Mouse (Mus musculus) heart, embryonic 12.5 days (tissue): ENCODE results near the gene Kmt5c. TPM values are rescaled to one million over a fixed set of nuclear protein-coding genes. Genes with fewer than 3 reads are reported as not detected.
A peak's percentile ranks its signal among the peaks of the same experiment; 100 is the strongest.
"Not testable (repeated sequence)": the region's sequence is repeated elsewhere in the genome, so short reads cannot be mapped to it uniquely, and the experiment has no call there.

Experiments used
- ATAC-seq: fragments of 200-750 bp; cut with Nextera tagmentation; 2 replicates; pipeline ENCODE4 v1.8.0; 2017; ENCODE audit warnings: moderate TSS enrichment, moderate library complexity; ENCODE audit not compliant: insufficient number of reproducible peaks, low FRiP score
- H3K27ac ChIP-seq: fragments of 300-500 bp; sonication (generic); 2 replicates; pipeline ENCODE4 v1.5.1; 2016; ENCODE audit warnings: mild to moderate bottlenecking, moderate library complexity; ENCODE audit not compliant: poor library complexity, severe bottlenecking
- H3K27me3 ChIP-seq: fragments of 300-500 bp; sonication (generic); replicated peaks from 2 replicates; pipeline ENCODE4 v1.6.1; 2016; ENCODE audit warnings: mild to moderate bottlenecking, moderate library complexity
- H3K36me3 ChIP-seq: fragments of 300-500 bp; sonication (generic); 2 replicates; pipeline ENCODE4 v1.6.1; 2016; ENCODE audit warnings: mild to moderate bottlenecking, moderate library complexity
- H3K4me1 ChIP-seq: fragments of 300-500 bp; sonication (generic); replicated peaks from 2 replicates; pipeline ENCODE4 v1.6.1; 2016; ENCODE audit warnings: mild to moderate bottlenecking
- H3K4me2 ChIP-seq: fragments of 300-500 bp; sonication (generic); 2 replicates; pipeline ENCODE4 v1.6.1; 2016; ENCODE audit warnings: mild to moderate bottlenecking, moderate library complexity
- H3K4me3 ChIP-seq: fragments of 300-500 bp; sonication (generic); 2 replicates; pipeline ENCODE4 v1.5.1; 2016; ENCODE audit warnings: mild to moderate bottlenecking
- H3K9ac ChIP-seq: fragments of 300-500 bp; sonication (generic); 2 replicates; pipeline ENCODE4 v1.6.1; 2016; ENCODE audit warnings: mild to moderate bottlenecking, moderate library complexity
- H3K9me3 ChIP-seq: fragments of 300-500 bp; sonication (generic); replicated peaks from 2 replicates; pipeline ENCODE4 v1.6.1; 2016; ENCODE audit warnings: mild to moderate bottlenecking, moderate library complexity
- WGBS: fragments of 180-500 bp; shearing (Covaris S2); methylation state at CpG from one replicate; pipeline ENCODE4 v1.1.7; 2016; 5-methylcytosine and 5-hydroxymethylcytosine counted together
- polyA plus RNA-seq: library from polyadenylated mRNA; unstranded; fragments of >200 nt; fragmentation: Nextera tagmentation; extraction: Ambion mirVana; gene quantifications from 2 replicates; pipeline ENCODE4 v1.2.1, GENCODE M21; 2016

Gene Kmt5c
- polyA plus RNA-seq, 1 experiment from 2014 or later: 65.0 TPM

- peak within 1 kb of the TSS; percentile 94 for H3K27ac ChIP-seq
- peak; percentile 89 for ATAC-seq
- H3K4me2 ChIP-seq: peak within 1 kb of the TSS; percentile 95
- peak within 1 kb of the TSS; percentile 79 for H3K4me3 ChIP-seq
- peaks cover 38% of the 10 kb centered on the region for H3K36me3 ChIP-seq
- H3K9me3 ChIP-seq: no peaks in the 10 kb centered on the region
- peaks cover 4% of the 10 kb centered on the region; the same call in 1 of the 2 replicates for H3K27me3 ChIP-seq
- peak within 1 kb of the TSS; percentile 98 for H3K9ac ChIP-seq
- 2% methylated on average over 54 of the region's 54 CpGs for WGBS
- peaks cover 17% of the 10 kb centered on the region for H3K4me1 ChIP-seq
Observed at GRCm38 (mm10) chr7:4792278-4793212, 52.6 kb downstream of the Kmt5c start, which contains the start of gene Rpl28. Rpl28 (plus strand) TSS chr7:4792874.

- H3K4me3 ChIP-seq: peak overlapping the region; percentile 79
- peak overlapping the region; percentile 98 for H3K9ac ChIP-seq
- WGBS: under 1% methylated on average over 31 of the region's 31 CpGs
- H3K4me2 ChIP-seq: peak overlapping the region; percentile 95
- not testable (repeated sequence) for H3K27me3 ChIP-seq, H3K9me3 ChIP-seq
- peaks cover 43% of the 10 kb centered on the region for H3K36me3 ChIP-seq
- H3K4me1 ChIP-seq: peaks cover 17% of the 10 kb centered on the region
- peak; percentile 5; the same call in 1 of the 2 replicates for ATAC-seq
- H3K27ac ChIP-seq: peak overlapping the region; percentile 94
Observed at GRCm38 (mm10) chr7:4793248-4793647, 53.3 kb downstream of the Kmt5c start.

GRCm38 (mm10) chr7:4793674-4794073 is 53.8 kb downstream of the Kmt5c start:
- peaks cover 43% of the 10 kb centered on the region for H3K36me3 ChIP-seq
- ATAC-seq: no peak
- peak overlapping the region; percentile 98 for H3K9ac ChIP-seq
- 34% methylated on average over 4 of the region's 4 CpGs for WGBS
- H3K27me3 ChIP-seq: no peaks in the 10 kb centered on the region
- H3K27ac ChIP-seq: peak overlapping the region; percentile 94; the same call in 1 of the 2 replicates
- H3K4me1 ChIP-seq: peaks cover 13% of the 10 kb centered on the region
- peak overlapping the region; percentile 79 for H3K4me3 ChIP-seq
- H3K9me3 ChIP-seq: no peaks in the 10 kb centered on the region
- H3K4me2 ChIP-seq: peak overlapping the region; percentile 95

DNA sequence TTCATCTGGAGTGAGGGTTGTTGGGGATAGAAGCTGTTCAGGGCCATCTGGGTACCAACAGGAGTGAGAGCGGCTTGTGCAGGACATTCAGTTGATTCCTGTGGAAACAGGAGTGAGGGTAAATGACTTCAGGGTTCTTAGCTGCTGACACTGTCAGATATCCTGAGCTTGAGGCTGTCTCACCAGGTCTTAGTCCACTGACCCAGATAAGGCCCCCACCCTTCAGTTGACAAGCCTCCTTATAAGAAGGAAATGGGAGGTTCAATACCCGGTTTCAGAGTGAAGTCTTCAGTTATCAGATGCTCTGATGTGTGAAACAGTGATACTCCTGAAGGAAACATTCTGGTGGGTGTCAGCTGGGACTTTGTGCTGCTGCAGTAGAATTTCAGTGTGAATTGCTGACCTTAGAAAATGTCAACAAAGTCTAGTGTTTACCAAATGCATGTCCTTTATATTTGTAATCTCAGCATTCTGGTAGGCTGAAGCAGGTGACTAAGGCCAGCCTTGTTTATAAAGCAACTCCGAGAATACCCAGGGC is 54.8 kb downstream of the Kmt5c start:
- Histone ChIP-seq H3K4me2 (peak overlapping the region; percentile 95), H3K9ac (peak overlapping the region; percentile 98), H3K4me1 (peaks cover 13% of the 10 kb centered on the region), H3K36me3 (peaks cover 43% of the 10 kb centered on the region), H3K4me3 (peak overlapping the region; percentile 79), H3K27me3 (no peaks in the 10 kb centered on the region), H3K27ac (no peak overlapping the region), H3K9me3 (no peaks in the 10 kb centered on the region)
- ATAC-seq: no peak
- 68% methylated on average over 3 of the region's 3 CpGs for WGBS

- no peaks in the 10 kb centered on the region for H3K27me3 ChIP-seq
- no peak for ATAC-seq
- H3K27ac ChIP-seq: no peak overlapping the region
- H3K9ac ChIP-seq: 0 out of 2 replicates have a peak overlapping the region, but pooled peaks have one; percentile 30
- peaks cover 43% of the 10 kb centered on the region for H3K36me3 ChIP-seq
- peaks cover 13% of the 10 kb centered on the region for H3K4me1 ChIP-seq
- no peak overlapping the region for H3K4me2 ChIP-seq
- H3K9me3 ChIP-seq: no peaks in the 10 kb centered on the region
- H3K4me3 ChIP-seq: no peak overlapping the region
- WGBS: 75% methylated on average over 7 of the region's 7 CpGs
Observed at GRCm38 (mm10) chr7:4795767-4796433, 56.0 kb downstream of the Kmt5c start.

Other genes starting within 250 kb of the Kmt5c start
- 50.2 and 53.9 TPM in 2 replicates for gene Ppp1r12c, start 238.4 kb upstream of the Kmt5c start, polyA plus RNA-seq
- 543 and 550 TPM in 2 replicates for gene Tnnt1, start 223.7 kb upstream of the Kmt5c start, polyA plus RNA-seq
- 1,739 and 1,749 TPM in 2 replicates for gene Tnni3, start 215.9 kb upstream of the Kmt5c start, polyA plus RNA-seq
- 0.54 and 0.83 TPM in 2 replicates for gene Dnaaf3, start 207.7 kb upstream of the Kmt5c start, polyA plus RNA-seq
- 1.4 and 1.6 TPM in 2 replicates for gene Syt5, start 192.6 kb upstream of the Kmt5c start, polyA plus RNA-seq
- gene Ptprh, start 136.1 kb upstream of the Kmt5c start, polyA plus RNA-seq: not detected in 2 replicates
- 3.2 and 3.7 TPM in 2 replicates for gene Tmem86b, start 108.7 kb upstream of the Kmt5c start, polyA plus RNA-seq
- 9.8 and 10.2 TPM in 2 replicates for gene Ppp6r1, start 81.1 kb upstream of the Kmt5c start, polyA plus RNA-seq
- 78.2 and 84.7 TPM in 2 replicates for gene Hspbp1, start 55.0 kb upstream of the Kmt5c start, polyA plus RNA-seq
- gene Brsk1, start 49.5 kb upstream of the Kmt5c start, polyA plus RNA-seq: 1.0 and 1.7 TPM in 2 replicates
- gene Tmem150b, start 14.9 kb upstream of the Kmt5c start, polyA plus RNA-seq: 0.08 TPM in 1 of 2 replicates, not detected in the other
- 41.0 and 44.4 TPM in 2 replicates for gene Cox6b2, start 13.0 kb downstream of the Kmt5c start, polyA plus RNA-seq
- not detected in 2 replicates for gene Fam71e2, start 31.2 kb downstream of the Kmt5c start, polyA plus RNA-seq
- 0.28 TPM in 1 of 2 replicates, not detected in the other for gene Il11, start 42.7 kb downstream of the Kmt5c start, polyA plus RNA-seq
- not detected in 2 replicates for gene Tmem190, start 42.8 kb downstream of the Kmt5c start, polyA plus RNA-seq
- gene Tmem238, start 49.5 kb downstream of the Kmt5c start, polyA plus RNA-seq: 4.6 and 4.8 TPM in 2 replicates
- 279 and 284 TPM in 2 replicates for gene Rpl28, start 52.8 kb downstream of the Kmt5c start, polyA plus RNA-seq
- gene Ube2s, start 72.5 kb downstream of the Kmt5c start, polyA plus RNA-seq: 344 and 363 TPM in 2 replicates
- gene Shisa7, start 104.6 kb downstream of the Kmt5c start, polyA plus RNA-seq: 0.05 TPM in 1 of 2 replicates, not detected in the other
- 3.9 and 4.4 TPM in 2 replicates for gene Isoc2b, start 130.1 kb downstream of the Kmt5c start, polyA plus RNA-seq
- gene Isoc2a, start 137.0 kb downstream of the Kmt5c start, polyA plus RNA-seq: 0.74 and 1.0 TPM in 2 replicates
- 0.27 and 0.30 TPM in 2 replicates for gene Gm36210, start 166.4 kb downstream of the Kmt5c start, polyA plus RNA-seq
- 2.6 and 2.9 TPM in 2 replicates for gene Zfp628, start 175.1 kb downstream of the Kmt5c start, polyA plus RNA-seq
- gene Nat14, start 181.9 kb downstream of the Kmt5c start, polyA plus RNA-seq: 4.6 and 5.5 TPM in 2 replicates
- 1.5 and 1.7 TPM in 2 replicates for gene Ssc5d, start 185.7 kb downstream of the Kmt5c start, polyA plus RNA-seq
- 2.1 and 2.6 TPM in 2 replicates for gene Sbk2, start 224.3 kb downstream of the Kmt5c start, polyA plus RNA-seq
- 0.08 and 0.17 TPM in 2 replicates for gene Sbk3, start 231.1 kb downstream of the Kmt5c start, polyA plus RNA-seq